ENCODE assay signal across 8 mouse cellular contexts in genomic region chr2:7089069-7089834, GRCm38 (mm10).
A peak's percentile ranks its signal among the peaks of the same experiment; 100 is the strongest.
DNase-seq lines count a peak whose midpoint lies in the region; ATAC-seq and TF ChIP-seq lines count a peak whose summit lies in the region.

No protein-coding gene starts in this region.

- ATAC-seq in embryonic facial prominence, embryonic 15.5 days (ENCODE audit: insufficient number of reproducible peaks, low FRiP score, low TSS enrichment, low read depth) = peak; percentile 67
- ATAC-seq in heart, postnatal 0 days (ENCODE audit: insufficient read depth, low read depth) = peak; percentile 96
- ATAC-seq in limb, embryonic 15.5 days (ENCODE audit: insufficient number of reproducible peaks, low FRiP score, low TSS enrichment, low read depth) = peak; percentile 80; the same call in 1 of the 2 replicates
- peak; percentile 67 for ATAC-seq in neural tube, embryonic 15.5 days (ENCODE audit: low FRiP score)

- H3K9me3 ChIP-seq in embryonic facial prominence, embryonic 15.5 days (replicated peaks) = no peaks in the 10 kb centered on the region
- no peaks in the 10 kb centered on the region for H3K9me3 ChIP-seq in heart, postnatal 0 days (replicated peaks; ENCODE audit: control insufficient read depth, low read length)
- no peaks in the 10 kb centered on the region for H3K9me3 ChIP-seq in limb, embryonic 15.5 days
- H3K9me3 ChIP-seq in neural tube, embryonic 15.5 days (replicated peaks) = no peaks in the 10 kb centered on the region

- H3K79me3 ChIP-seq in C2C12 (ENCODE audit: low read depth) = no peaks in the 10 kb centered on the region

- WGBS in cerebellum, adult 2 months = 24% methylated on average over 7 of the region's 7 CpGs
- WGBS in embryonic facial prominence, embryonic 15.5 days = 16% methylated on average over 7 of the region's 7 CpGs
- WGBS in heart, postnatal 0 days = 9% methylated on average over 7 of the region's 7 CpGs
- 25% methylated on average over 7 of the region's 7 CpGs for WGBS in limb, embryonic 15.5 days
- 8% methylated on average over 7 of the region's 7 CpGs for WGBS in neural tube, embryonic 15.5 days

- H3K9ac ChIP-seq in embryonic facial prominence, embryonic 15.5 days = no peak overlapping the region
- H3K9ac ChIP-seq in heart, postnatal 0 days (replicated peaks; ENCODE audit: low read depth, low read length) = no peak overlapping the region
- no peak overlapping the region for H3K9ac ChIP-seq in limb, embryonic 15.5 days
- no peak overlapping the region for H3K9ac ChIP-seq in neural tube, embryonic 15.5 days (replicated peaks)

- H3K27me3 ChIP-seq in cerebellum, adult 2 months (ENCODE audit: control insufficient read depth, insufficient read depth, low read length) = no peaks in the 10 kb centered on the region
- H3K27me3 ChIP-seq in C2C12 (ENCODE audit: control insufficient read depth, insufficient read depth, insufficient read length) = no peaks in the 10 kb centered on the region
- no peaks in the 10 kb centered on the region for H3K27me3 ChIP-seq in embryonic facial prominence, embryonic 15.5 days
- H3K27me3 ChIP-seq in heart, postnatal 0 days (ENCODE audit: control insufficient read depth, insufficient read depth, low read length) = no peaks in the 10 kb centered on the region
- no peaks in the 10 kb centered on the region for H3K27me3 ChIP-seq in limb, embryonic 15.5 days
- H3K27me3 ChIP-seq in neural tube, embryonic 15.5 days (replicated peaks) = no peaks in the 10 kb centered on the region

- peak; percentile 30 to 53 for DNase-seq in cerebellum, adult 2 months
- no peak for DNase-seq in cerebellum, adult 11 months
- DNase-seq in heart, postnatal 0 days (ENCODE audit: low spot score) = peak; percentile 96
- DNase-seq in thymus, adult 18-20 months = no peak

- H3K79me2 ChIP-seq in C2C12 (ENCODE audit: control insufficient read depth, insufficient read depth) = no peaks in the 10 kb centered on the region

- TF ChIP-seq POLR2A in cerebellum, adult 2 months (IDR thresholded peaks at IDR 0.05; ENCODE audit: borderline replicate concordance, insufficient read depth, low read length) = no peak

- H3K4me2 ChIP-seq in embryonic facial prominence, embryonic 15.5 days (replicated peaks) = no peak overlapping the region
- H3K4me2 ChIP-seq in heart, postnatal 0 days (ENCODE audit: low read depth, low read length) = no peak overlapping the region
- H3K4me2 ChIP-seq in limb, embryonic 15.5 days = no peak overlapping the region
- peak overlapping the region; percentile 3; the same call in 1 of the 2 replicates for H3K4me2 ChIP-seq in neural tube, embryonic 15.5 days

- no peak overlapping the region for H3K4me3 ChIP-seq in cerebellum, adult 2 months (replicated peaks; ENCODE audit: insufficient read depth, low read depth, low read length)
- no peak overlapping the region for H3K4me3 ChIP-seq in C2C12 (ENCODE audit: insufficient read depth, poor library complexity, severe bottlenecking)
- no peak overlapping the region for H3K4me3 ChIP-seq in embryonic facial prominence, embryonic 15.5 days (replicated peaks)
- H3K4me3 ChIP-seq in heart, postnatal 0 days (ENCODE audit: low read depth, low read length) = no peak overlapping the region
- H3K4me3 ChIP-seq in limb, embryonic 15.5 days = no peak overlapping the region
- H3K4me3 ChIP-seq in neural tube, embryonic 15.5 days (replicated peaks) = no peak overlapping the region

- no peaks in the 10 kb centered on the region; the same call in none of the 2 replicates for H3K4me1 ChIP-seq in cerebellum, adult 2 months (ENCODE audit: control insufficient read depth, insufficient read depth, low read length)
- peaks cover 10% of the 10 kb centered on the region; the same call in 1 of the 2 replicates for H3K4me1 ChIP-seq in embryonic facial prominence, embryonic 15.5 days
- H3K4me1 ChIP-seq in heart, postnatal 0 days (ENCODE audit: control insufficient read depth, insufficient read depth) = peaks cover 16% of the 10 kb centered on the region
- peaks cover 8% of the 10 kb centered on the region for H3K4me1 ChIP-seq in limb, embryonic 15.5 days
- H3K4me1 ChIP-seq in neural tube, embryonic 15.5 days = peaks cover 10% of the 10 kb centered on the region

- no peaks in the 10 kb centered on the region for H3K36me3 ChIP-seq in C2C12 (ENCODE audit: control insufficient read depth, insufficient read depth)
- no peaks in the 10 kb centered on the region for H3K36me3 ChIP-seq in embryonic facial prominence, embryonic 15.5 days
- H3K36me3 ChIP-seq in heart, postnatal 0 days (replicated peaks; ENCODE audit: control insufficient read depth, insufficient read depth, low read length) = no peaks in the 10 kb centered on the region
- H3K36me3 ChIP-seq in limb, embryonic 15.5 days = no peaks in the 10 kb centered on the region
- no peaks in the 10 kb centered on the region for H3K36me3 ChIP-seq in neural tube, embryonic 15.5 days

- H3ac ChIP-seq in C2C12 (ENCODE audit: control insufficient read depth, insufficient read length, low read depth) = no peak overlapping the region

- no peak overlapping the region for H3K27ac ChIP-seq in cerebellum, adult 2 months (ENCODE audit: insufficient read depth, low read length)
- peak overlapping the region; percentile 55 for H3K27ac ChIP-seq in embryonic facial prominence, embryonic 15.5 days (replicated peaks)
- H3K27ac ChIP-seq in heart, postnatal 0 days (ENCODE audit: low read depth) = peak overlapping the region; percentile 88
- peak overlapping the region; percentile 66 for H3K27ac ChIP-seq in limb, embryonic 15.5 days
- peak overlapping the region; percentile 60 for H3K27ac ChIP-seq in neural tube, embryonic 15.5 days (replicated peaks)

- peak; percentile 97 for TF ChIP-seq EP300 in heart, postnatal 0 days (IDR thresholded peaks at IDR 0.05; ENCODE audit: low read depth)

- TF ChIP-seq CTCF in cerebellum, adult 2 months (IDR thresholded peaks at IDR 0.05; ENCODE audit: borderline replicate concordance, insufficient read depth, low read depth, low read length) = no peak
- no peak for TF ChIP-seq CTCF in C2C12 (IDR thresholded peaks at IDR 0.05; ENCODE audit: control insufficient read depth, insufficient read depth, insufficient read length)
- no peak for TF ChIP-seq CTCF in heart, postnatal 0 days (IDR thresholded peaks at IDR 0.05; ENCODE audit: low read depth)

TF ChIP-seq in C2C12, 6 proteins besides CTCF, POLR2A, EP300 and RAD21:
- TF ChIP-seq MYOG (IDR thresholded peaks at IDR 0.05; ENCODE audit: control insufficient read depth, extremely low read depth, insufficient read length) (no peak), CEBPB (IDR thresholded peaks at IDR 0.05; ENCODE audit: low read depth) (no peak), MYOD1 (IDR thresholded peaks at IDR 0.05; ENCODE audit: control insufficient read depth, insufficient read length, low read depth) (peak; percentile 44), USF1 (IDR thresholded peaks at IDR 0.05; ENCODE audit: low read depth) (no peak), MAX (IDR thresholded peaks at IDR 0.05) (no peak), FOSL1 (IDR thresholded peaks at IDR 0.05; ENCODE audit: insufficient read depth, low read length, poor library complexity, severe bottlenecking) (peak; percentile 39)

Comparison
In these comparisons a context has a peak if more than half of its experiments do, and no peak if none do; other contexts are left out.
1. DNase-seq: peak in cerebellum, adult 2 months (2 of 2) and heart, postnatal 0 days (single experiment); none in cerebellum, adult 11 months (single experiment) and thymus, adult 18-20 months (0 of 2).
2. Peak in every context shown above with its lines, with median percentiles within 50 percentile points of each other: ATAC-seq.